Mouse (Mus musculus): ENCODE data around the gene Plxnc1.

Gene Plxnc1

DNA sequence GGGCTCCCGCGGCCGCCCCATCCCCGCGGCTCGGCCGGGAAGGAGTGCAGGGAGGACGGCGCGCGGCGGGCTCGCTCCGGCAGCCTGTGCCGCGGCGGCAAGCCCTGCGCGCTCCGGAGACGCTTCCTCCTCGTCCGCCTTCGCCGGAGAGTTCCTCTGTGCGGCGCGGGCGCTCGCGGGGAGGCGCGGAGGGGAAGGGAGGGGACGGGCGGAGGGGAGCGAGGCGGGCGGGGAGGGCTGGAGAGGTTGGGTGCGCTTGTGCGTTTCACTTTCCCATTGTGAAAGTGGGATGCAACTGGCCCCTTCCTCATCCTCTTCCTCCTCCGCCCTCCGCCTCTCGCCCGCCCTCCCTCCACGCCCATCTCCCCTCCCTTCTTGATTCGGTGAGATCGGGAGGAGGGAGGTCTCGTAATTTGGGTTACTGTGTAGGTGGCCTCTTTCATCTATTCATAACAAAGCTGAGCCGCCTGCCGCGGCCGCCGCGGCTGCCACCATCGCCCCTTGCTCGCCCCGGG, at the start of gene Plxnc1:
Gene Plxnc1 (minus strand): TSS at position 145 of the 515 bp plus-strand sequence.
- DNase-seq, result no peak

DNA sequence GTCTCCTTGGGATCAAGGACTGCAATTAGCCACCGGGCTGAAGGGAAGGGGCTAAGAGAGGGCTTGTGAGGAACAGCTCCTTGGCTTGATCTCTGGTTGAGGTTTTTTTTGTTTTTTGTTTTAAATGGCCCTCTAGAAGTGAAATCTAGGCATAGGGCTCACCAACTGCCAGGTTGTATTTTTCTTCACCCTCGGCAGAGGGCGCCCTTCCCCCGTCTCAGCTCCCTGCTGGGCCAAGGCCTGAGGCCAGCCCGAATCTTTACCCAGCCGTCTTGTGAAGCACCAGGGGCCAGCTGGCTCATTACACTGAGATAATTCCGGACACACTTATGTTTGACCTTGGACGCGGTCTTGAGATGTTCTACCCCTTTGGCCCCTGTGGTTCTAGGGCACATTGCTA, 47.5 kb upstream of the Plxnc1 start:
- peak; percentile 78 for DNase-seq

DNA sequence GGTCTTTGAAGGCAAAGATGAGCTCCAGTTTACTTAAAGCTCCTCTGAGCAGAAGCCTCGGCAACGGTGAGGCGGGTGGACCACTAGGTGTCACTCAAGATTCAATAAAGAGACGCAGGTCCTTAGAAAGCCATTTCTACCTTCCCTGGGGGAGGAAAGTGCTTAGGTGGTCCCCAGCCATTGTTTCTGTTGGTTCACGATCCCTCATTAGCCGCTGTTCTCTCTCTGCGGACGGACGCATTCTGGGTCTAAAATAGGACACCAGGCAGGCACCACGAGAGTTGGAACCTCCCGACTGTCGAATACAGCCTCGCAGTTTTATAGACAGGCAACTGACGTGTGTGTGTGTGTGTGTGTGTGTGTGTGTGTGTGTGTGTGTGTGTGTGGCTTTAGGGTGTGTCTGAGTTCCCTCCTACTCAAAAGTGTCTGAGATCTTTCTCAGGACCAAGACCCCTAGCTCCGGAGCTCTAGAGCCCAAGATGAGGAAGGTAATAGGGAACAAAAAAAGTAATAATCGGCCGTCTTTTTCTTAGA, 47.0 kb upstream of the Plxnc1 start:
- DNase-seq, result peak; percentile 86

DNA sequence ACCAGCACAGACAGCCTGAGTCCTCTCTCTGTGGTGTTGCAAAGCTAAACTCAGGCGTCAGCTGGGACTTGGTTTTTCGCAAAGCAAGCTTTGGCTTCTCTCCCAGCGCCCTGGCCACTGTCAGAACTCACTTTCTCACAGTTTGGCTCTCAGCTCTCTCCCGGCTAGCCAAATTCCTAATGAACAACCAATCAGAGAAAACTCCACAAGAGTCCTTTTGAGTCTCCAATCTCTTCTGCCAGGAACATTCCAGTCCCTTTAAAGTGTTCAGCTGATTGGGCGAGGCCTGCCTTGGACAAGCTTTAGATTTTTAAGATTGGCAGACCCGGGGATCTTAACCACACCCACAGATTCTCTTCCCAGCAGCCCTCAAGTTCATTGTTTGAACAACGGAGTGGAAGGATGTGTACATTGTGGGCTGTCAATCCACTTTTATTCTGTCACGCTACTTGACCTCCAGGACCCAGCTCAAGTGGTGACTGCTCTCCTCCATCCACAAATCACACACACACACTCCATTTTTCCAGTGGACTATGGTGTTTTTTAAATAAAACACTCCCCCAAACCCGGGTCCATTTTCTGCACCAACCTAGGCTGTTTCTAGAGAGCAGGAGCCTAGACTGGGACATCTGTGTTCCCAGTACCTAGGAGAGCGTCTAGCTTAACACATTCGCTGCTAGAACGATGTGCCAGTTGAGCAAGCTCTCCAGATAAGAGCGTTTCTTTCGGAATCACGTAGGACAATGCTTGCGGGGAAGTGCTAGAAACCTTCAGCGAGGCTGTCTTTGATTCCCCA, 46.3 kb upstream of the Plxnc1 start:
- DNase-seq, result peak; percentile 77

DNA sequence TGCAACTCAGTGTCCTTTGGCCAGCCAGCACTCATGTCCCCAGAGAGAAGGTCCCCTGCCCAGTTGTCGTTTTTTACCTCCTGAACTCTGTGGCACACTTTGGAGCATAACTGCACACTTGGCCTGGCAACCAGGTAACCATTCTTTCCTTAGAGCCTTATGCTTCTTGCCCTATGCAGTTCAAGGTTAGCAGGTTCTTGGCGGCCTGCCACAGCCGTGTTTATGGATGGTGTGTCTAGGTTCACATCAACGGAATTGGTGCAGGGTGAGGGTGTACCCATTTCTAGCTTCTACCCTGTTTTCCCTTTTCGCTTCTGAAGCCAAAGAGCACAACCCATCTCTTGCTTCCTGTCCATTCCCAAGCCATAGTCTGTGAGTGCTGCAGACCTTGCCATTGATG, 44.7 kb upstream of the Plxnc1 start:
- no peak for DNase-seq

DNA sequence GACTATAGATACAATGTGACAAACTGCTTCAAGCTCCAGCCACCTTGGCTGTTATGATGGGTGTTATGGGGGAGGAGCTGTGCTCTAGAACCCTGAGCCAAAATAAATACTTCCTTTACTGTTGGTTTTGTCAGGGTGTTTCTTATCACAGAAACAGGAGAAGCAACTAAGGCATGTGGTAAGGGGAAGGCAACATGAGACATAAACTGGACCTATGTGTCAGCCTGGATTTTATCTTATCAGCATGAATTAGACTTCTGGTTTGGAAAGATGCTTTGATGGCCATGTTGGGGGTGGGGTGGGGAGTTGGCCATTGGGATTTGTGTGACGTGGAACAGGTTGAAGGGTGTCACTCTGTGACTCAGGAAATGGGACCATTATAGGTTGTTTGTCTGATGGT, 40.5 kb upstream of the Plxnc1 start:
- DNase-seq, result no peak

DNA sequence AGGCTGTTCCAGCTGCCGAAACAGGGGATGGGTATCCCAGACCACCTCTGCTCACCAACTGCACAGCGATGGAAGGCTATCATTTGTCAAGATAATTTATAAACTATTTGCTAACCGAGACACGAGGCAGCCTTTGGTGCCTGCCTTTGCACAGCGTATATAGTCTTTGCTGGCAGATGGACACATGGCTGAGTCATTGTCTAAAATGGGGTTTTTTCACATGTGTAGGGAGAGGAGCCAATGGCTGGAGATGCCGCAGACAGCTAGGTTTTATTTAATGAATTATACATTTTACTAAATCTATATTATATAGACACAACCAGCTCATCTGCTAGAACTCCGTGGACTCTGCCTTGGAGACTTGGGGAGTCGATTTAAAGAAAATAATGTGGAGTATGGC, 37.9 kb upstream of the Plxnc1 start:
- no peak for DNase-seq

DNA sequence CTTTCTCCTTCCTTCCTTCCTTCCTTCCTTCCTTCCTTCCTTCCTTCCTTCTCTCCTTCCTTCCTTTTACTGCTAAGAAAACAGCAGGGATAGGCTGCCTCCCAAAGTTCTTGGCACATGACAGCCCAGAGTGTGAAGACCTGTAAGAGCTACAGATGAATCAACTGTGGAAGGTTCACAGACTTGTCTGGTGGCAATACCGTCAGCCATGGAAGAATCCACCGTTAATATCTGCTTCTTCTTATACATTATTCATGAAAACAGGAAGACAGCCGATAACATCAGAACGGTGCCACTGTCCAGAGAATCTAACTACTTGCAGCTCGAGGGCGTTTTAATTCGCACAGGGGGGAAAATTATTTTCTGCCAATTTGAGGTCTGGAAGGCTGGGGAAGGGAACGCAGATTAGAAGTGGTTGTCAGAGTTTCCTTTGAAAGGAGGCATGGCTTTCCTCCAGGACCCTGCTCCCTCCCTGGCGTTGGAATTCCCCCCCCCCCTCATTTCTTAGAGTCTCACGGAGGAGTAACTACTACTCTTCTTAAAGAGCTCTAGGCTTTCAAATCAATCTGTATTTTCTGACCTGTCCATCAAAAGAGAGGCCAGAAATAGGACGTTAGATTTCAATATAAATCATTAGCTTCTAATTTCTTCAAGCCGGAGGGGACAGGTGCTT, 37.0 kb upstream of the Plxnc1 start:
- DNase-seq, result no peak

DNA sequence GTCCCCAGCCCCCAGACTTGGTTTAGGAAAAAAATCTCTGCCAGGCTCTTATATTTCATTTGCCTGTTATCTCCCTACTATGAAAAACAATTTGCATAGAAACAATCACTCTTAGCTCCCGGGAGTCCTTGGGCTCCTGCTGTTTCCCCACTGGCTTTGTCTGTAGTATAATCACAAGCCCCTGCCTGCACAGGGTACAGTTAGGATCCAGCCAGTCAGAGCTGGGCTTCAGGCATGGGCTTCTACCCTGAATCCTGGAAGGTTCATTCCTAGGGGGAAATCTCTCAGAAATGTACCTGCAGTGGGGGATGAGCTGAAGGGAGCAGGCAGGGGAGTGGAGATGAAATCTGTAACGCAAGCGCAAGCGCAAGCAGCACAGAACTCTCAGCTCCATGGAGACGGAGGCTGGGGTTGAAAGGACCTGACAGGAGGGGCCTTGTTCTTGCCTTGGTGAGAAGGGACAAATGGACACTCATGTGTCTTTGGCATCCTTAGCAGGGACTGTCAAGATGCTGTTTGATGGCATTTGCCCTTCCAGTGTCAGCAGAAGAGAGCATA, 33.7 kb upstream of the Plxnc1 start:
- DNase-seq, result no peak

DNA sequence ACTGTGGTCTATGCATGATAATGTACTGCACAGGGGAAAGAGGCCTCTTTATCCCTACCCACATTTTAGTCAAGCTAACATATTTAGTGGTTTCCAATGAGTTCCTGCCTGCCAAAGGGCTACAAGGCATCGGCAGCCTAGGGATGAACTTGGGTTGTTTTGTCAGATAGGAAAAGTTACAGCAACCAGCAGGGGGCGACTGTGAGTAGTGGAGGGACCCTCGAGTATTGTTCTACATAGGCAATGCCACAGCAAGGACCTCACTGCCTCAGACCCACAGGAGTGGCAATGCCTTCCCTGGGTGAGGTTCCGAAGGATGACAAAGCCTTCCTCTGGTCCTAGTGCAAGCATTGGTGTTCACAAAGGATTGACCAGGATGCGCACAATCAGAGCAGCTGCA, 31.7 kb upstream of the Plxnc1 start:
- no peak for DNase-seq

DNA sequence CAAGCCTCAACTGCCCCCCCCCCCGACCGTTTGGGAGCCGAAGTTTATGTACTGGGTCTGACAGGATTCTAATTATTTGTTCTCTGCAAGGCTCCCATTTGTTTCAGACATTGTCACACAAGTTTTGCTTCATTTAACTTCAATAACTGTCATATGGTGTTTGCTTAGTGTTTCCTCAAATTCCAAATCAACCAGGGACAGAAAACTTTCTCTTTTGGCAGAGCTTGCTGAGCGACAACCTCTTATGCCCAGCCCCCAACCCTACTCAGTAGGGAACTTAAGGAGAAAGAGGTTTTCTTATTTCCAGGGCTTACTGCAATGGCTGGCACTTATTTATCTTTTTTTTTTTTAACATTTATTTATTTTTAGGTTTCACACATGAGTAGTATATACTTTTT, 30.5 kb upstream of the Plxnc1 start:
- no peak for DNase-seq

DNA sequence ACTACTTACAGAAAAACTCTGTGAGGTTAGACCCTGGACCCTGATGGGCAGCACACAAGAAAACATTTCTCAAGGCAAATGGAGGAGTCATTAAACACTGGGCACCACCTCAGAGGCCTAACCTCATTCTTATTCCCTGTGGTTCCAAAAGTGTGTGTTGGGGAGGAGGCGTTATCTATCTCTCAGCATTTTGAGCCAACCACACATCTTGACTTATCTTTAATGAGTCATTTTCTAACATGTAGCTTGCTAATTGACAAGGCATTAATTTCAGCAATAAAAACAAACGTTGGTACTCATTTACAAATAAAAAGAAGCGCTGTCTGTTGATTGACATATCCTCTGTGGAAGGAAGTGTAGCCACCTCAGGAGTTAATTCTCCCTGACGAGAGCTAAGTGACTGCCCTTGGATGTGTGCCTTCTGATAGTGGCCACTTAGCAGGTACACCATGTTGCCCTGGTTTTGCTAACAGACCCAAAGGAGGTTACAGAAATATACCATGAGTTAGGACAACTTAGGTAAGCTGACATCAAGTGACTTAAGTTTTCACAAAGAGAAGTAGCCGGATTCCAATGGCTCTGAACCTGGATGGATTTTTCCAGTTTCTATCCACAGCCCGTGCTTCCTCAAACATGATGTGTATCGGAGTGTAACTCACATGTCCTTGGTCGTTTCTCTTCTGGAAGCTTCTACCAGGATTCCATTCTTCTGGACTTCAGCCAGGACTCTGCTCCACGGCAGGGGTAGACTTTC, 29.9 kb upstream of the Plxnc1 start:
- DNase-seq, result no peak

DNA sequence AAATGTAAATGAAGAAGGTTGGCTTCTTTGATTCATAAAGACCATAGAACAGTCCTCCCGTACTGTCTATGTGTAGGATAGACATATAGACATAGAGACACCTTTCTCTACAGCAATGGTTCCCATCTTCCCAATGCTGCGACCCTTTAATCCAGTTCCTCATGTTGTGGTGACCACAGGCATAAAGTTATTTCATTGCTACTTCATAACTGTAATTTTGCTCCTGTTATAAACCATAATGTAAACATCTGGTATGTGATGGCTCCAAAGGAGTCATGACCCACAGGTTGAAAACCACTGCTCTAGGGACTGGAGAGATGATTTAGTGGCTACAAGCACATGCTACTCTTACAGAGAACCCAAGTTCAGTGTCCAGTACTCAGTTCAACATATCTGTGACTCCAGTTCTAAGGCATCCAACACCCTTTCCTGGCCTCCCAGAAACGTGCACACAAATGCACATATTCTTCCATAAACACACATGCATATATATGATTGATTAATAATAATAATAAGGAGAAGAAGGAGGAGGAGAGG, 27.1 kb upstream of the Plxnc1 start:
- no peak for DNase-seq

DNA sequence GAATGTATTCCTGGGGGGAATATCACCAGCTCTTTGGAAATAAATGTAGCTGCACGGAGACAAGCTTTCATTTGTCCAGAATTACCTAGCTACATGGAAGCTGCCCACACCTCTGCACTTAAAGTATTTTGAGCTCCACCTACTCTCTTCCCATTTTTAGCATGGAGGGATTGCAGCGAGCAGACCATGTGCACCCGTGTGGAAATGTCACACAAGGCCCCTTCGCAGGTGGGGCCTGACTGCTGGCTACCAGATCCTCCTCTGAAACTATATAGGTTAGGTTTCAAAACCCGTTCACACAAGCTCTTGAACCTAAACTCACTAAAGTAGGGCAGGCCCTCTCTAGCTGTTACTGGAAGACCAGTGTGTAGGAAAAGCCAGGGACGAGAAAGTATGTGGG, 25.6 kb upstream of the Plxnc1 start:
- DNase-seq, result no peak

DNA sequence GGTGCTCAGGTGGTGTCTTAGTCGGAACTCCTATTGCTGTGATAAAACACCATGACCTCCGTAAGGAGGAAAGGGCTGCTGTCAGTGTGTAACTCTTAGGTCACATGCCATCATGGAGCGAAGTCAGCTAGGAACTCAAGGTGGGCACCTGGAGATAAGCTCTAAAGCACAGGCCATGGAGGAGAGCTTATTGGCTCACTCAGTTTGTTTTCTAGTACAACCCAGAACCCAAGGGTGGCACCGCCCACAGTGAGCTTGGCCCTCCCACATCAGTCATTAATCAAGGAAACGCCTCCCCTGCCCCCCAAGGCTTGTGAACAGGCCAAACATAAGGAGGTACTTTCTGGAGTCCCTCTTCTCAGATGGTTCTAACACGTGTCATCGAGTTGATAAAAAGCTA, 22.8 kb upstream of the Plxnc1 start:
- no peak for DNase-seq

DNA sequence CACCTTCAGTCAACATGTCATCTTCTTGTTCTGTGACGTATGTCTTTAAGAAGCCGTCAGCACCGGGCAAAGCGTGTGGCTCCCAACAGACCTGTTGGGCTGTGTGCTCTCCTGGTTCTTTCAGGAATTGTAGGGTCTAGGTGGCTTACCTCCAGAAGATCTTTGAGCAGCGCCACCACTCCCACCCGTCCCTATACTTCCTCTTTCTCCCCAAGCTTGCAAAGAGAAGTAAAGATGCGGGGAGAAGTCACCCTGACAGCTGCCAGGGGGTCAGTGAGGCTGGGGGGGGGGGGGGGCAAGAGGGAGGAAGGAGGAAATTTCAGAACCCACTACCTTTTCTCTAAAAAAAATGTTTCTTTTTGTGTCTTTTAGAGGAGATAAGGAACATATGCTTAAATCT, 22.2 kb upstream of the Plxnc1 start:
- DNase-seq, result no peak

DNA sequence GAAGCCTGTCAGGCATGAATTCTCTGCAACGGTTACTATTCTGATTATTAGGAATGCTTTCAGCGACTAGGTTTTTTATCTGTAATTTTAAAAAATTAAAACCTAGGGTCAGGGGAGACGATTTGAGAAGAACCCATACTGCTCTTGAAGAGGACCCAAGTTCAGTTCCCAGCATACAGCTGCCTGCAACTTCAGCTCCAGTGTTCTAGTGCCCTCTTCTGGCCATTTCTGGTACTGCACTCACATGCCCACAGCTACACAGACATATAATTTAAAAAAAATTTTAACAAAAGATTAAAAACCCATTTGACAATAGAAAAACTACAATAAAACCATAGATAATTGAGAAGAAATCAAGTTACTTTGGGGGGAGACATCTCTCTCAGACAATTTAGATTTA, 20.5 kb upstream of the Plxnc1 start:
- DNase-seq, result no peak

DNA sequence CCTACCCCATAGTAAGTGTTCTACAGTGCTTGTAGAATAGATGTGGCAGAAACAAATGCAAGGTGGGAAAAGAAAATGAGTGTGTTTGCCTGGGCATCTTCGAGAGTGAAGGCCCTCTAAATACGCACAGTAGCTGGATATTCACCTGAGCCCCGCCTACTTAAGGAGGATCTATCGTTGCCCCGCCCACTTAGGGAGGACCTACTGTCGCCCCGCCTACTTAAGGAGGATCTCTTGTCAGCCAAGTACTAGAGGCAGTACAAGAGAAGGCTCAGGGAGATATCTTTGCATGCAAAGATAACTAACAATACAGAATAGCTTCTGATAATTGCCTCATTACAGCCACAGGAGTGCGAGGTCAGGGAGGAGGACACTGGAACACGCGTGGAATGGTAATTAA, 17.4 kb upstream of the Plxnc1 start:
- no peak for DNase-seq

DNA sequence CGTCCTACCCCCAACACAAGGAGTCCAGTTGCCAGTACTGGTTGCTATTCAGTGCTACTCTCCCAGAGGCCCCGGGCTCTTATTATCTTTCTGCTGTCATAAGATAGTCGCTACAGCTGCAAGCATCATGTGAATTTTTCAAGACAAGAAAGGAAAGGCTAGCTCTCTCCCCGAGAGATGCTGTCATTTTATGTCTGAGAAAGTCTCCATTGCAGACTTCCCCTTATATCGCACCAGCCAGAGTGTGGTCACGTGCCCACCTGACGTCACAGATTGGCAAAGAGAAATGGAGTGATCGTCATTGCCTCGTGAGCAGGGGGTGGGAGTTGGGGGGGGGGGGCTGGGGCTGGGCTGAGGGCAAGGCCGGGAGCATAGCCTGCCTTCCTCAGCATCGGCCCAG, 16.6 kb upstream of the Plxnc1 start:
- no peak for DNase-seq

DNA sequence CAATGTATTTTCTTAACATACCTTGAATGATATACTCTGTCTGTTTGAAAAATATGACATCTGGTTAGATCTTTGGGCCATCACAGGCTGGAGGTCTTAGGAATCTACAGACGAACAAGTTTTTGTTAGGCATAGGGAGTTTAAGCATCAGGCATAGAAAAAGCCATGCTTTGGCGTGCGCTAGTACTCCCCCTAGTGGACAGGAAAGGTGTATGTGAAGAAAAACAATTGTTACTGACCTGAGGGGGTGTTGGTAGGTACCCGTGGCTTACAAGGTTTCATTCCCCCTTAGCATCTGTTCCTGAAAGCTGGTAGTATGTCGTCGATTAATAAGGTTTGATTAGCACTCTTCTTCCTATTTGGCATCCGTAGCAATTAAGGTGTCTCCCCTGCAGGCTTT, 13.7 kb upstream of the Plxnc1 start:
- peak; percentile 52 for DNase-seq

DNA sequence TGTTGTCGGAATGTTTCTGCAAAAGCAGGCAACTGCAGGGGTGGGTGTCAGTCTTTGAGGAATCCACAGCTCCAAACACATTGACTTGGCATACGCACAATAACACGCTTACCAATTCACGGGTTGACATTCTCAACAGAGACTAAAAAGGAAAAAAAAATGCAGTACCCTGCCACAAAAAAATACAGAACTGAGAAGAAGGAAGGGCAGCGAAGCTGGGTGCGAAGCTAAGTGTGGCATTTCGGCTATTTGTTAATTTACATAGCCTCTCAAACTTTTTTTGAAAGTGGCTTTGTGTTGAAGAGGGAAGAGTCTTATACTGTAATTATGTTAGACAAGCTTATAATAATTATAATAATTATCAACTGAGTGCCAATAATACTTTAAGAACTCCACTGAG, 13.1 kb upstream of the Plxnc1 start:
- DNase-seq, result no peak

DNA sequence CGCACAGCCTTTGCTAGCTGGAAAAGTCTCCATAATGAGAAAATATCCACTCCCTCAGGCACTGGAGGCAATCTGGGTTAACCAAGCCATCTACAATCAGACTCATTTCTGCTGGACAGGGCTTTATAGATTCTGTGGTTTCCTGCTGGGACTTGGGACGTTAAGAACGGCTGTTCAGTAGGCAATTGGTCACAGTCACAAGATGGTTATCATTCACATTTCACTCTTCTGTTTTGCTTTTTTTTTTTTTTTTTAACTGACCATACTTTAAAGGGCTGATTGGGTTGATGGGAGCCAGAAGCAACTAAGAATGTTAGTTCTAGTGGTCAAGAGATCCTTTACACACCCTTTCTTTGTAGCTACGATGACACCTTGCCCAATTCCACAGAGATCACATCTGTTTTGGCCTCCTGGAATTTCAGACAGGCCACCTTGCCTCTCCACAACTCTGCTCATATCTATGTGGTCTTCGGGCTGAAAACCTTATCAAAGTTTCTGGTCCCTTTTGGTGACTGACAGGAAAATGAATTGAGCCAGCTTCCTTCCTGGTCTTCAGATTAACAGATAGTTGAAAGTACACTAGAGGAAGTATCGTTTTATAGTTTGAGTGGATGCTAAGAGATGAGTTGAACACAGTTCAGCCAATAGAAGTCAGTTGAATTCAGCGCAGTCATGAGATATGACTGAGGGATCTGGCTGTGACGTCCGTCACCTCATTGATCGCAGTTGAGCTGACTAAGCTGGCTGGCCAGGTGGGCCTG, 3.5 kb upstream of the Plxnc1 start:
- DNase-seq, result no peak
